Mouse (Mus musculus): ENCODE data around the gene Lix1.

- TF ChIP-seq POLR2A (IDR thresholded peaks at IDR 0.05; ENCODE audit: low read depth, low read length) (no peak), CTCF (IDR thresholded peaks at IDR 0.05; ENCODE audit: borderline replicate concordance, insufficient read depth, low read length) (no peak)
Measured at GRCm38 (mm10) chr17:17485789-17486188, 83.3 kb downstream of the Lix1 start.

All from embryonic fibroblast, embryonic 13.5 days (primary cell).